Mouse (Mus musculus) lung, postnatal 0 days (tissue): ENCODE measurements around the gene Dgki. TPM values are rescaled to one million over a fixed set of nuclear protein-coding genes. Genes with fewer than 3 reads are reported as not detected.

Experiments
- ATAC-seq: fragments of 200-750 bp; cut with Nextera tagmentation; 2 replicates; pipeline ENCODE4 v1.8.0; 2017; ENCODE audit warnings: moderate library complexity
- DNase-seq: peaks from one replicate; pipeline ENCODE4 v3.0.0-alpha.2; 2016; ENCODE audit warnings: low spot score
- H3K27ac ChIP-seq: fragments of 300-500 bp; sonication (generic); 2 replicates; pipeline ENCODE4 v1.5.1; 2014; ENCODE audit warnings: antibody characterized with exemption, mild to moderate bottlenecking, low read length, mixed read lengths
- H3K27me3 ChIP-seq: fragments of 300-500 bp; sonication (generic); replicated peaks from 2 replicates; pipeline ENCODE4 v1.6.1; 2014; ENCODE audit warnings: low read length, mixed read lengths; ENCODE audit not compliant: insufficient read depth
- H3K36me3 ChIP-seq: fragments of 300-500 bp; sonication (generic); 2 replicates; pipeline ENCODE4 v1.6.1; 2014; ENCODE audit warnings: low read length, mixed read lengths; ENCODE audit not compliant: insufficient read depth
- H3K4me1 ChIP-seq: fragments of 300-500 bp; sonication (generic); 2 replicates; pipeline ENCODE4 v1.6.1; 2014; ENCODE audit warnings: antibody characterized with exemption, low read depth, low read length, mixed read lengths; ENCODE audit not compliant: insufficient read depth
- H3K4me2 ChIP-seq: fragments of 300-500 bp; sonication (generic); replicated peaks from 2 replicates; pipeline ENCODE4 v1.6.1; 2014; ENCODE audit warnings: low read depth, mild to moderate bottlenecking, low read length, moderate library complexity, mixed read lengths
- H3K4me3 ChIP-seq: fragments of 300-500 bp; sonication (generic); 2 replicates; pipeline ENCODE4 v1.5.1; 2014; ENCODE audit warnings: low read depth, low read length
- H3K9ac ChIP-seq: fragments of 300-500 bp; sonication (generic); replicated peaks from 2 replicates; pipeline ENCODE4 v1.6.1; 2014; ENCODE audit warnings: low read depth, mild to moderate bottlenecking
- H3K9me3 ChIP-seq: fragments of 300-500 bp; sonication (generic); 2 replicates; pipeline ENCODE4 v1.6.1; 2016; ENCODE audit warnings: low read length, mixed read lengths
- CTCF ChIP-seq: IDR thresholded peaks from 2 replicates; pipeline ENCODE4 v1.5.1; 2016; ENCODE audit warnings: antibody characterized with exemption, mild to moderate bottlenecking
- EP300 ChIP-seq: IDR thresholded peaks from 2 replicates; pipeline ENCODE4 v1.6.1; 2016; ENCODE audit warnings: antibody characterized with exemption, mild to moderate bottlenecking, control low read depth
- WGBS: fragments of 180-500 bp; shearing (Covaris S2); extraction: QIAGEN DNeasy Blood & Tissue Kit; methylation state at CpG from one replicate; pipeline ENCODE4 v1.1.7; 2014; 5-methylcytosine and 5-hydroxymethylcytosine counted together
- polyA plus RNA-seq: library from polyadenylated mRNA; unstranded; fragments of >200 nt; fragmentation: Nextera tagmentation; extraction: Ambion mirVana; gene quantifications from 2 replicates; pipeline ENCODE4 v1.2.1, GENCODE M21; 2015

The Dgki gene
- polyA plus RNA-seq, 1 experiment from 2014 or later = 0.45 TPM

- TF ChIP-seq CTCF (no peak), EP300 (no peak)
- DNase-seq = no peak
- no peak overlapping the region for H3K9ac ChIP-seq
- no peaks in the 10 kb centered on the region for H3K27me3 ChIP-seq
- no peak overlapping the region for H3K4me3 ChIP-seq
- no peaks in the 10 kb centered on the region for H3K36me3 ChIP-seq
- 91% methylated on average over 9 of the region's 9 CpGs for WGBS
- no peaks in the 10 kb centered on the region for H3K4me1 ChIP-seq
- H3K4me2 ChIP-seq = no peak overlapping the region
- no peaks in the 10 kb centered on the region for H3K9me3 ChIP-seq
- no peak for ATAC-seq
- H3K27ac ChIP-seq = no peak overlapping the region
These were observed 242.0 kb downstream of the Dgki start for GRCm38 (mm10) chr6:37057957-37058356.

GRCm38 (mm10) chr6:37057536-37057935 is 242.4 kb downstream of the Dgki start:
- WGBS = 89% methylated on average over 7 of the region's 7 CpGs
- Histone ChIP-seq H3K9ac (no peak overlapping the region), H3K36me3 (no peaks in the 10 kb centered on the region), H3K9me3 (no peaks in the 10 kb centered on the region), H3K27ac (no peak overlapping the region), H3K4me3 (no peak overlapping the region), H3K27me3 (no peaks in the 10 kb centered on the region), H3K4me2 (no peak overlapping the region), H3K4me1 (no peaks in the 10 kb centered on the region)
- TF ChIP-seq EP300 (no peak), CTCF (no peak)
- DNase-seq (no peak), ATAC-seq (no peak)

GRCm38 (mm10) chr6:37055634-37056033 is 244.3 kb downstream of the Dgki start:
- no peaks in the 10 kb centered on the region for H3K27me3 ChIP-seq
- no peak overlapping the region for H3K4me3 ChIP-seq
- no peak overlapping the region for H3K4me2 ChIP-seq
- H3K9ac ChIP-seq = no peak overlapping the region
- no peaks in the 10 kb centered on the region for H3K4me1 ChIP-seq
- TF ChIP-seq EP300 (no peak), CTCF (no peak)
- H3K36me3 ChIP-seq = no peaks in the 10 kb centered on the region
- ATAC-seq (no peak), DNase-seq (no peak)
- WGBS = 80% methylated on average over 3 of the region's 3 CpGs
- H3K9me3 ChIP-seq = no peaks in the 10 kb centered on the region
- H3K27ac ChIP-seq = no peak overlapping the region

DNA sequence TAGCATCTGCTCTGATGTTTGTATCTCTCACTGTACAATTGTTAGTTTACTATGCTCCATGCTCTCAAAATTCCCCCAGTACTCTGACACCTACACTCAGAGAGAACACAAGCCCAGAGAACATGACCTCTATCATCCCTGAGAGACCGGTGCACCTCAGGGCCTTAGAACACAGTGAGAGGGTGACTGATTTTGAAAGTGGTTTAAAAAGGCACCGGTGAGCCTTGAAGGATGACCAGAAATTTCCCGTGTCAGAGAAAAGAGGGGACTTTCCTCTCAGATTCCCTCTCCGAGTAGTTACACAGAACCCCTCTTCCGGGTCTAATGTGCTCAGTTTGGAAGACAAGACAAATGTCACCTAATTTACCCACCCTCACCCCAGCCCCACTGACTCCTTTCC is 244.9 kb downstream of the Dgki start:
- Histone ChIP-seq H3K4me2 (no peak overlapping the region), H3K9me3 (no peaks in the 10 kb centered on the region), H3K4me3 (no peak overlapping the region), H3K9ac (no peak overlapping the region), H3K4me1 (no peaks in the 10 kb centered on the region), H3K36me3 (no peaks in the 10 kb centered on the region), H3K27ac (no peak overlapping the region), H3K27me3 (no peaks in the 10 kb centered on the region)
- WGBS = 52% methylated on average over 5 of the region's 5 CpGs
- TF ChIP-seq EP300 (no peak), CTCF (no peak)
- no peak for ATAC-seq
- no peak for DNase-seq

- Histone ChIP-seq H3K36me3 (no peaks in the 10 kb centered on the region), H3K4me3 (no peak overlapping the region), H3K9ac (no peak overlapping the region), H3K27ac (no peak overlapping the region), H3K4me2 (no peak overlapping the region), H3K4me1 (no peaks in the 10 kb centered on the region), H3K9me3 (no peaks in the 10 kb centered on the region), H3K27me3 (no peaks in the 10 kb centered on the region)
- ATAC-seq (peak; percentile 40; the same call in 1 of the 2 replicates), DNase-seq (peak; percentile 91)
- peak; percentile 81 for TF ChIP-seq CTCF
- TF ChIP-seq EP300 = no peak
- 37% methylated on average over 6 of the region's 6 CpGs for WGBS
These were observed 245.5 kb downstream of the Dgki start for GRCm38 (mm10) chr6:37054435-37055020.

DNA sequence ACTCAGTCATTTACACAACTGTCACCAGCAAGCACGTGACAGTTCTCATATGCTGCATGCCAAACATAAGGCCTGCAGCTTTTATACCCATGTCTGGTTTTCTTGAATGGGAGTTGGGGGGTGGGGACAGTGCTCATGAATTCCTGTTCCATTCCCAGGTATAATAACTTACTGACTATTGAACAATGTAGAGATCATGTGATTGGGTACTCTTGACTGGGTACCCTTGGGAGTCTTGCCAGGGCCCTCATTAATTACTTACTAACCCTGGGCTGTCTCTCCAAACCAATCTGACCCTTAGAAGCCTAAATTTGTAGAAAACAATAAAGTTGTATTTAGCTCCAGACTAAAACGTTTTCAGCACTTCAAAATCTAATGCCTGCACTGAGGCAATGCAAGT is 246.6 kb downstream of the Dgki start:
- no peak overlapping the region for H3K27ac ChIP-seq
- H3K36me3 ChIP-seq = no peaks in the 10 kb centered on the region
- no peaks in the 10 kb centered on the region for H3K9me3 ChIP-seq
- no peak overlapping the region for H3K9ac ChIP-seq
- no peak overlapping the region for H3K4me2 ChIP-seq
- WGBS = 34% methylated on average over 2 of the region's 2 CpGs
- H3K4me1 ChIP-seq = no peaks in the 10 kb centered on the region
- TF ChIP-seq EP300 (no peak), CTCF (no peak)
- DNase-seq (no peak), ATAC-seq (no peak)
- H3K27me3 ChIP-seq = no peaks in the 10 kb centered on the region
- H3K4me3 ChIP-seq = no peak overlapping the region

DNA sequence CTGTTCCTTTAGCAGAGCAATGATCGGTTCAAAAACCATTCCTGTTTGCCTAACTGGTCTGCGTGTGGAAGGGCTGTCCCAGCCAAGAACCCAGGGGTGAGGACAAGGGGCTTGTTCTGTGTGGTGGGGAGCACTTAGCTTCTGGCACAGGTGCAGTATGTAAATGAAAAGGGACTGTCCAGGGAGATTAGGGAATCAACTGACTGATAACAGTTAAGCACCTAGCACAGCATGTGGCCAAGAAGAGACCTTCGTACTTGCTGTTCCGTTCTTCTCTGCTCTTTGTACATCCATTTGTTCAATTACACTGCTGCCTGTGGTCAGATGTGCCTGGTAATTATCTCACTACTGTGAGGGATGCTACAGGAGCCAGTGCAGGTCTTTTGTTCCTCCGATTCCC is 248.3 kb downstream of the Dgki start:
- Histone ChIP-seq H3K27ac (no peak overlapping the region), H3K9ac (no peak overlapping the region), H3K9me3 (no peaks in the 10 kb centered on the region), H3K4me2 (no peak overlapping the region), H3K36me3 (no peaks in the 10 kb centered on the region), H3K4me3 (no peak overlapping the region), H3K4me1 (no peaks in the 10 kb centered on the region), H3K27me3 (no peaks in the 10 kb centered on the region)
- no peak for ATAC-seq
- DNase-seq = no peak
- WGBS = 47% methylated on average over 5 of the region's 5 CpGs
- no peak for TF ChIP-seq EP300
- no peak for TF ChIP-seq CTCF
